Comparison of ENCODE assay signal across 8 mouse cellular contexts in the genomic region with DNA sequence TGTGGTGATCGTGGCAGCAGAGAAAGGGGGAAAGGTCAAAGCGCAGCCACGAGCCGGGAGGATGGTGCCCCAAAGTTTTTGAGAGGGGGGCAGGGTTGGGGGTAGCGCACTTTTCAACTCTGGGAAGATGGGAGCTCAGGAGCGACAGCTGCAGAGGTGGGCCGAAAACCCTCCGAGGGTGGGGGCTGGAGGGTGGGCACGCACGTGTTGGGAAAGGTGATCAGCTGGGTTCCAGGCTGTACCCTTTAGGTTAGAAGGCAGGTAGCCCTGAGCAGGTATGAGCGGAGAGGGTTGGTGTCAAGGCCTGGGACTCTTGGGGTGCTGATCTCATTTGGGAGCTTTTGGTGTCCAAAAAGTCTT. TPM values are rescaled to one million over a fixed set of nuclear protein-coding genes. Genes with fewer than 3 reads are reported as not detected.
DNase-seq lines count a peak whose midpoint lies in the region; ATAC-seq and TF ChIP-seq lines count a peak whose summit lies in the region.

No protein-coding gene starts in this region.

- no peaks in the 10 kb centered on the region for H3K79me2 ChIP-seq in heart, adult 2 months (replicated peaks; ENCODE audit: control insufficient read depth, insufficient read depth, low read length)

- DNase-seq in heart, adult 2 months = no peak
- no peak for DNase-seq in heart, postnatal 4 days
- DNase-seq in liver, postnatal 0 days = no peak
- DNase-seq in thymus, postnatal 0 days (ENCODE audit: low spot score) = no peak
- no peak for DNase-seq in B cell, adult 2 months

- intact Hi-C loops in heart, adult 2 months (cut with DNase I) = no loop called here

- H3K9me3 ChIP-seq in ES-Bruce4 (replicated peaks; ENCODE audit: control insufficient read depth, insufficient read depth, low read length, poor library complexity, severe bottlenecking) = no peaks in the 10 kb centered on the region
- no peaks in the 10 kb centered on the region for H3K9me3 ChIP-seq in heart, embryonic 16.5 days (replicated peaks; ENCODE audit: control insufficient read depth, low read length)
- no peaks in the 10 kb centered on the region for H3K9me3 ChIP-seq in liver, postnatal 0 days (ENCODE audit: low read length)

- H3K4me1 ChIP-seq in heart, adult 2 months (ENCODE audit: control insufficient read depth, insufficient read depth, low read length) = peaks cover 1% of the 10 kb centered on the region
- H3K4me1 ChIP-seq in ES-Bruce4 (ENCODE audit: control insufficient read depth, insufficient read depth, low read length) = no peaks in the 10 kb centered on the region
- H3K4me1 ChIP-seq in heart, embryonic 16.5 days (ENCODE audit: control insufficient read depth, insufficient read depth, low read length) = peaks cover 10% of the 10 kb centered on the region; the same call in 1 of the 2 replicates
- H3K4me1 ChIP-seq in liver, postnatal 0 days (ENCODE audit: insufficient read depth) = peaks cover 3% of the 10 kb centered on the region; the same call in 1 of the 2 replicates

- TF ChIP-seq EP300 in heart, adult 2 months (IDR thresholded peaks at IDR 0.05; ENCODE audit: insufficient read depth, low read depth, low read length) = no peak
- no peak; the same call in 1 of the 2 replicates for TF ChIP-seq EP300 in ES-Bruce4 (IDR thresholded peaks at IDR 0.05; ENCODE audit: insufficient read depth, low read depth, low read length)
- TF ChIP-seq EP300 in liver, postnatal 0 days (IDR thresholded peaks at IDR 0.05; ENCODE audit: low read depth) = no peak

- H3K27me3 ChIP-seq in heart, adult 2 months (ENCODE audit: control insufficient read depth, insufficient read depth, low read length) = no peaks in the 10 kb centered on the region
- H3K27me3 ChIP-seq in ES-Bruce4 (ENCODE audit: control insufficient read depth, insufficient read depth, low read length, poor library complexity, severe bottlenecking) = no peaks in the 10 kb centered on the region
- no peaks in the 10 kb centered on the region for H3K27me3 ChIP-seq in heart, embryonic 16.5 days (ENCODE audit: control insufficient read depth, insufficient read depth, low read length)
- H3K27me3 ChIP-seq in liver, postnatal 0 days (ENCODE audit: insufficient read depth, low read length) = no peaks in the 10 kb centered on the region

- H3K27ac ChIP-seq in heart, adult 2 months = peak overlapping the region; percentile 89
- H3K27ac ChIP-seq in ES-Bruce4 (ENCODE audit: insufficient read depth, low read length) = no peak overlapping the region
- H3K27ac ChIP-seq in heart, embryonic 16.5 days (ENCODE audit: low read length) = peak overlapping the region; percentile 80
- H3K27ac ChIP-seq in liver, postnatal 0 days (ENCODE audit: low read depth) = peak overlapping the region; percentile 82

- 16% methylated on average over 11 of the region's 11 CpGs for WGBS in heart, adult 2 months
- 10% methylated on average over 11 of the region's 11 CpGs for WGBS in heart, embryonic 16.5 days
- WGBS in liver, postnatal 0 days (ENCODE audit: insufficient replicate concordance) = 6% methylated on average over 11 of the region's 11 CpGs

- ATAC-seq in heart, embryonic 16.5 days (replicated peaks; ENCODE audit: extremely low read depth, insufficient read depth, low FRiP score) = peak; percentile 15; the same call in 1 of the 2 replicates
- ATAC-seq in liver, postnatal 0 days = no peak; the same call in 1 of the 2 replicates
- ATAC-seq in megakaryocyte progenitor cell, adult 5-6 weeks (replicated peaks; ENCODE audit: poor library complexity) = no peak

- TF ChIP-seq CTCF in heart, adult 2 months (IDR thresholded peaks at IDR 0.05) = no peak
- no peak for TF ChIP-seq CTCF in ES-Bruce4 (IDR thresholded peaks at IDR 0.05; ENCODE audit: low read depth, low read length)
- no peak for TF ChIP-seq CTCF in liver, postnatal 0 days (IDR thresholded peaks at IDR 0.05; ENCODE audit: low read depth)

- H3K4me3 ChIP-seq in heart, adult 2 months = peak overlapping the region; percentile 89
- H3K4me3 ChIP-seq in ES-Bruce4 (ENCODE audit: low read depth, low read length) = peak overlapping the region; percentile 76
- H3K4me3 ChIP-seq in heart, embryonic 16.5 days (ENCODE audit: low read length) = peak overlapping the region; percentile 69
- peak overlapping the region; percentile 78 for H3K4me3 ChIP-seq in liver, postnatal 0 days (ENCODE audit: low read depth, low read length)

- peak overlapping the region; percentile 94 for H3K4me2 ChIP-seq in heart, embryonic 16.5 days (ENCODE audit: low read depth, low read length)
- peak overlapping the region; percentile 86 for H3K4me2 ChIP-seq in liver, postnatal 0 days (ENCODE audit: low read depth, low read length)

- TF ChIP-seq POLR2A in heart, adult 2 months (IDR thresholded peaks at IDR 0.05; ENCODE audit: insufficient read depth, low read depth, low read length) = no peak
- TF ChIP-seq POLR2A in ES-Bruce4 (IDR thresholded peaks at IDR 0.05; ENCODE audit: insufficient read depth, low read length) = no peak

- H3K36me3 ChIP-seq in heart, adult 2 months (ENCODE audit: control insufficient read depth, insufficient read depth, low read length) = no peaks in the 10 kb centered on the region
- H3K36me3 ChIP-seq in ES-Bruce4 (ENCODE audit: control insufficient read depth, insufficient read depth, low read length, poor library complexity, severe bottlenecking) = no peaks in the 10 kb centered on the region
- H3K36me3 ChIP-seq in heart, embryonic 16.5 days (ENCODE audit: control insufficient read depth, insufficient read depth) = peaks cover 3% of the 10 kb centered on the region
- no peaks in the 10 kb centered on the region for H3K36me3 ChIP-seq in liver, postnatal 0 days (replicated peaks; ENCODE audit: insufficient read depth, low read length)

- H3K9ac ChIP-seq in heart, adult 2 months (ENCODE audit: low read depth, low read length) = peak overlapping the region; percentile 86
- H3K9ac ChIP-seq in ES-Bruce4 (ENCODE audit: low read depth, poor library complexity, severe bottlenecking) = peak overlapping the region; percentile 66
- peak overlapping the region; percentile 86 for H3K9ac ChIP-seq in heart, embryonic 16.5 days (ENCODE audit: low read length)
- peak overlapping the region; percentile 74 for H3K9ac ChIP-seq in liver, postnatal 0 days (replicated peaks)

RNA-seq across cellular contexts. Expression of a gene that starts 0.5 kb away (rescaled TPM):
- total RNA-seq in heart, adult 2 months (2021) = 10 to 100 TPM; 53.9 to 58.9 TPM
- 25.7 and 37.5 TPM in 2 replicates for polyA plus RNA-seq in heart, adult 2 months (2012; rRNA removed)
- 10 to 100 TPM; 35.9 to 36.0 TPM for total RNA-seq in heart, postnatal 4 days (2021)
- polyA plus RNA-seq in ES-Bruce4 (2011; ENCODE audit: insufficient read depth, insufficient read length, low read depth, missing spikeins) = 8.5 and 10.9 TPM in 2 replicates
- polyA plus RNA-seq in heart, embryonic 16.5 days (2015; fragmentation: Nextera tagmentation; extraction: Ambion mirVana) = 32.2 and 34.4 TPM in 2 replicates
- polyA plus RNA-seq in liver, postnatal 0 days (2015; fragmentation: Nextera tagmentation; extraction: Ambion mirVana) = 8.8 and 8.9 TPM in 2 replicates
- total RNA-seq in megakaryocyte progenitor cell, adult 5-6 weeks (2015) = 4.9 and 5.1 TPM in 2 replicates
- 8.1 and 12.1 TPM in 2 replicates for total RNA-seq in megakaryocyte progenitor cell, adult 5-6 weeks (2017)
- polyA plus RNA-seq in thymus, postnatal 0 days (2015; fragmentation: Nextera tagmentation; extraction: Ambion mirVana) = 35.0 and 36.9 TPM in 2 replicates

RNA-seq across cellular contexts. Expression of a gene that starts 32.4 kb away (rescaled TPM):
- 100 to 1,000 TPM; 102 to 120 TPM for total RNA-seq in heart, adult 2 months (2021)
- polyA plus RNA-seq in heart, adult 2 months (2012; rRNA removed) = 23.0 and 27.1 TPM in 2 replicates
- 100 to 1,000 TPM; 123 to 126 TPM for total RNA-seq in heart, postnatal 4 days (2021)
- 148 and 151 TPM in 2 replicates for polyA plus RNA-seq in ES-Bruce4 (2011; ENCODE audit: insufficient read depth, insufficient read length, low read depth, missing spikeins)
- 104 and 123 TPM in 2 replicates for polyA plus RNA-seq in heart, embryonic 16.5 days (2015; fragmentation: Nextera tagmentation; extraction: Ambion mirVana)
- 94.2 and 103 TPM in 2 replicates for polyA plus RNA-seq in liver, postnatal 0 days (2015; fragmentation: Nextera tagmentation; extraction: Ambion mirVana)
- 173 and 183 TPM in 2 replicates for total RNA-seq in megakaryocyte progenitor cell, adult 5-6 weeks (2015)
- total RNA-seq in megakaryocyte progenitor cell, adult 5-6 weeks (2017) = 231 and 270 TPM in 2 replicates
- 282 and 292 TPM in 2 replicates for polyA plus RNA-seq in thymus, postnatal 0 days (2015; fragmentation: Nextera tagmentation; extraction: Ambion mirVana)
